Mouse (Mus musculus): ENCODE results near the gene Rergl. TPM values are rescaled to one million over a fixed set of nuclear protein-coding genes. Genes with fewer than 3 reads are reported as not detected.

Gene Rergl
- not detected for polyA plus RNA-seq (2017; shearing (Covaris generic))

GRCm38 (mm10) chr6:139501876-139502275, at the start of gene Rergl:
Rergl (minus strand) TSS chr6:139501976.

Other genes with a start within 250 kb of the Rergl start
- gene Pik3c2g, start 85.2 kb upstream of the Rergl start, polyA plus RNA-seq (2017; shearing (Covaris generic)): not detected